Mouse (Mus musculus): Measurements from ENCODE around the gene N4bp3.

GRCm38 (mm10) chr11:51679466-51679865 lies 28.8 kb upstream of the N4bp3 start:
- no peak for TF ChIP-seq CHD2 (IDR thresholded peaks at IDR 0.05; ENCODE audit: low read length)
- no peak for TF ChIP-seq MAFK (IDR thresholded peaks at IDR 0.05; ENCODE audit: insufficient replicate concordance, low read length)
